ENCODE assay signal across 10 mouse cellular contexts in genomic region chr17:29541419-29541818, GRCm38 (mm10). TPM values are rescaled to one million over a fixed set of nuclear protein-coding genes. Genes with fewer than 3 reads are reported as not detected.
DNase-seq lines count a peak whose midpoint lies in the region; ATAC-seq and TF ChIP-seq lines count a peak whose summit lies in the region.
"Had no signal": no experiment of that assay in that cellular context is flagged by ENCODE, and none has a peak within 500 bp of the region (broad histone marks: within the 10 kb centered on the region; RNA-seq: fewer than 3 reads in every experiment).

No protein-coding gene starts in this region.

- no peaks in the 10 kb centered on the region for H3K9me3 ChIP-seq in liver, embryonic 12.5 days (replicated peaks)
- no peaks in the 10 kb centered on the region for H3K9me3 ChIP-seq in heart, embryonic 15.5 days (replicated peaks)
- no peaks in the 10 kb centered on the region for H3K9me3 ChIP-seq in forebrain, embryonic 10.5 days
- H3K9me3 ChIP-seq: neural tube, embryonic 12.5 days had no signal

- H3K9ac ChIP-seq in liver, embryonic 12.5 days = no peak overlapping the region
- H3K9ac ChIP-seq in heart, embryonic 15.5 days = no peak overlapping the region
- H3K9ac ChIP-seq: neural tube, embryonic 12.5 days had no signal

- H3K36me3 ChIP-seq in liver, embryonic 12.5 days = no peaks in the 10 kb centered on the region
- H3K36me3 ChIP-seq in heart, embryonic 15.5 days = no peaks in the 10 kb centered on the region
- H3K36me3 ChIP-seq in forebrain, embryonic 10.5 days (replicated peaks) = no peaks in the 10 kb centered on the region
- H3K36me3 ChIP-seq: neural tube, embryonic 12.5 days had no signal

- H3K4me3 ChIP-seq in liver, embryonic 12.5 days = no peak overlapping the region
- H3K4me3 ChIP-seq in cerebellum, adult 2 months (replicated peaks; ENCODE audit: insufficient read depth, low read depth, low read length) = no peak overlapping the region
- H3K4me3 ChIP-seq in heart, embryonic 15.5 days = no peak overlapping the region
- H3K4me3 ChIP-seq in lung, adult 2 months (replicated peaks; ENCODE audit: extremely low read depth, low read depth, low read length) = no peak overlapping the region
- H3K4me3 ChIP-seq in forebrain, embryonic 10.5 days = no peak overlapping the region
- H3K4me3 ChIP-seq: erythroblast, embryonic 14.5 days; neural tube, embryonic 12.5 days had no signal

- H3K4me1 ChIP-seq in liver, embryonic 12.5 days = no peaks in the 10 kb centered on the region
- H3K4me1 ChIP-seq in cerebellum, adult 2 months (ENCODE audit: control insufficient read depth, insufficient read depth, low read length) = peaks cover 16% of the 10 kb centered on the region; the same call in 1 of the 2 replicates
- H3K4me1 ChIP-seq in heart, embryonic 15.5 days (replicated peaks) = no peaks in the 10 kb centered on the region
- H3K4me1 ChIP-seq in lung, adult 2 months (ENCODE audit: control insufficient read depth, insufficient read depth, low read length) = no peaks in the 10 kb centered on the region
- H3K4me1 ChIP-seq in forebrain, embryonic 10.5 days = no peaks in the 10 kb centered on the region
- H3K4me1 ChIP-seq: neural tube, embryonic 12.5 days had no signal

- 62% methylated on average over 14 of the region's 14 CpGs for WGBS in liver, embryonic 12.5 days (ENCODE audit: insufficient replicate concordance)
- WGBS in cerebellum, adult 2 months = 13% methylated on average over 14 of the region's 14 CpGs
- 39% methylated on average over 14 of the region's 14 CpGs for WGBS in heart, embryonic 15.5 days
- WGBS in lung, adult 2 months = 47% methylated on average over 14 of the region's 14 CpGs
- WGBS in forebrain, embryonic 10.5 days = 86% methylated on average over 14 of the region's 14 CpGs

- TF ChIP-seq POLR2A in cerebellum, adult 2 months (IDR thresholded peaks at IDR 0.05; ENCODE audit: borderline replicate concordance, insufficient read depth, low read length) = no peak
- no peak for TF ChIP-seq POLR2A in lung, adult 2 months (IDR thresholded peaks at IDR 0.05; ENCODE audit: borderline replicate concordance, extremely low read depth, low read depth, low read length)

- H3K4me2 ChIP-seq in liver, embryonic 12.5 days = no peak overlapping the region
- no peak overlapping the region for H3K4me2 ChIP-seq in heart, embryonic 15.5 days
- H3K4me2 ChIP-seq: neural tube, embryonic 12.5 days had no signal

- TF ChIP-seq CTCF in cerebellum, adult 2 months (IDR thresholded peaks at IDR 0.05; ENCODE audit: borderline replicate concordance, insufficient read depth, low read depth, low read length) = no peak
- no peak for TF ChIP-seq CTCF in lung, adult 2 months (IDR thresholded peaks at IDR 0.05; ENCODE audit: insufficient read depth, low read length)

- peak; percentile 12 for DNase-seq in liver
- peak; percentile 66 to 74 for DNase-seq in cerebellum, adult 2 months
- DNase-seq in lung, adult 2 months = peak; percentile 70
- no peak for DNase-seq in layer of hippocampus, adult 11-12 months (ENCODE audit: low spot score)
- DNase-seq in forebrain, embryonic 10.5 days (ENCODE audit: extremely low spot score, low spot score) = no peak
- no peak for DNase-seq in B cell, adult 2 months

- no peak for ATAC-seq in liver, embryonic 12.5 days
- ATAC-seq in heart, embryonic 15.5 days (replicated peaks; ENCODE audit: insufficient number of reproducible peaks, insufficient read depth, low FRiP score, low read depth) = peak; percentile 83

- H3K27me3 ChIP-seq in liver, embryonic 12.5 days (replicated peaks) = no peaks in the 10 kb centered on the region
- no peaks in the 10 kb centered on the region for H3K27me3 ChIP-seq in cerebellum, adult 2 months (ENCODE audit: control insufficient read depth, insufficient read depth, low read length)
- no peaks in the 10 kb centered on the region for H3K27me3 ChIP-seq in heart, embryonic 15.5 days
- H3K27me3 ChIP-seq in forebrain, embryonic 10.5 days (ENCODE audit: poor library complexity, severe bottlenecking) = no peaks in the 10 kb centered on the region
- H3K27me3 ChIP-seq: neural tube, embryonic 12.5 days had no signal

- no peak overlapping the region for H3K27ac ChIP-seq in liver, embryonic 12.5 days
- H3K27ac ChIP-seq in cerebellum, adult 2 months (ENCODE audit: insufficient read depth, low read length) = no peak overlapping the region
- peak overlapping the region; percentile 24; the same call in 1 of the 2 replicates for H3K27ac ChIP-seq in heart, embryonic 15.5 days
- H3K27ac ChIP-seq in forebrain, embryonic 10.5 days = no peak overlapping the region
- H3K27ac ChIP-seq: neural tube, embryonic 12.5 days had no signal

RNA-seq across cellular contexts. Expression of gene Gm17657, which starts 8.0 kb away (rescaled TPM):
- polyA plus RNA-seq in liver, embryonic 12.5 days (2016; fragmentation: Nextera tagmentation; extraction: Ambion mirVana) = not detected in 2 replicates
- not detected in 2 replicates for polyA plus RNA-seq in cerebellum, adult 2 months (2012; rRNA removed)
- polyA plus RNA-seq in heart, embryonic 15.5 days (2015; fragmentation: Nextera tagmentation; extraction: Ambion mirVana) = not detected in 2 replicates
- polyA plus RNA-seq in lung, adult 2 months (2012; rRNA removed) = not detected in 2 replicates
- not detected in 2 replicates for polyA plus RNA-seq in forebrain, embryonic 10.5 days (2016; fragmentation: Nextera tagmentation; extraction: Ambion mirVana)
- polyA plus RNA-seq: erythroblast, embryonic 14.5 days; neural tube, embryonic 12.5 days had no signal

RNA-seq across cellular contexts. Expression of gene Tbc1d22b, which starts 8.2 kb away (rescaled TPM):
- 7.4 and 7.9 TPM in 2 replicates for polyA plus RNA-seq in liver, embryonic 12.5 days (2016; fragmentation: Nextera tagmentation; extraction: Ambion mirVana)
- 37.4 and 37.7 TPM in 2 replicates for polyA plus RNA-seq in cerebellum, adult 2 months (2012; rRNA removed)
- 8.5 and 13.0 TPM in 2 replicates for polyA plus RNA-seq in heart, embryonic 15.5 days (2015; fragmentation: Nextera tagmentation; extraction: Ambion mirVana)
- polyA plus RNA-seq in lung, adult 2 months (2012; rRNA removed) = 16.5 and 17.7 TPM in 2 replicates
- 18.3 and 19.3 TPM in 2 replicates for polyA plus RNA-seq in forebrain, embryonic 10.5 days (2016; fragmentation: Nextera tagmentation; extraction: Ambion mirVana)

RNA-seq across cellular contexts. Expression of gene Tmem217, which starts 10.8 kb away (rescaled TPM):
- 0.67 and 0.68 TPM in 2 replicates for polyA plus RNA-seq in liver, embryonic 12.5 days (2016; fragmentation: Nextera tagmentation; extraction: Ambion mirVana)
- polyA plus RNA-seq in cerebellum, adult 2 months (2012; rRNA removed) = 0.76 and 1.2 TPM in 2 replicates
- 0.62 and 1.0 TPM in 2 replicates for polyA plus RNA-seq in heart, embryonic 15.5 days (2015; fragmentation: Nextera tagmentation; extraction: Ambion mirVana)
- polyA plus RNA-seq in lung, adult 2 months (2012; rRNA removed) = 0.28 TPM in 1 of 2 replicates, not detected in the other
- polyA plus RNA-seq in forebrain, embryonic 10.5 days (2016; fragmentation: Nextera tagmentation; extraction: Ambion mirVana) = 1.0 and 1.2 TPM in 2 replicates
- polyA plus RNA-seq: erythroblast, embryonic 14.5 days had no signal

RNA-seq across cellular contexts. Expression of gene Pim1, which starts 50.9 kb away (rescaled TPM):
- 112 and 114 TPM in 2 replicates for polyA plus RNA-seq in liver, embryonic 12.5 days (2016; fragmentation: Nextera tagmentation; extraction: Ambion mirVana)
- polyA plus RNA-seq in cerebellum, adult 2 months (2012; rRNA removed) = 10.5 and 10.9 TPM in 2 replicates
- 17.9 and 18.2 TPM in 2 replicates for polyA plus RNA-seq in heart, embryonic 15.5 days (2015; fragmentation: Nextera tagmentation; extraction: Ambion mirVana)
- 35.8 and 48.0 TPM in 2 replicates for polyA plus RNA-seq in lung, adult 2 months (2012; rRNA removed)
- 32.2 and 33.1 TPM in 2 replicates for polyA plus RNA-seq in forebrain, embryonic 10.5 days (2016; fragmentation: Nextera tagmentation; extraction: Ambion mirVana)

Comparison
In these comparisons a context has a peak if more than half of its experiments do, and no peak if none do; other contexts are left out.
1. DNase-seq: peak in liver (single experiment), cerebellum, adult 2 months (2 of 2) and lung, adult 2 months (single experiment); none in layer of hippocampus, adult 11-12 months (single experiment), forebrain, embryonic 10.5 days (single experiment) and B cell, adult 2 months (0 of 2).